Mouse (Mus musculus) right cerebral cortex, postnatal 36 days (tissue): ENCODE measurements around the gene Sbp.
A peak's percentile ranks its signal among the peaks of the same experiment; 100 is the strongest.

Source experiments
- DNase-seq, 2 experiments: peaks; one replicate each; pipeline ENCODE4 v3.0.0; 2022; ENCODE audit warnings: low spot score in 2 of 2, mixed read lengths in 1 of 2

Sbp gene

DNA sequence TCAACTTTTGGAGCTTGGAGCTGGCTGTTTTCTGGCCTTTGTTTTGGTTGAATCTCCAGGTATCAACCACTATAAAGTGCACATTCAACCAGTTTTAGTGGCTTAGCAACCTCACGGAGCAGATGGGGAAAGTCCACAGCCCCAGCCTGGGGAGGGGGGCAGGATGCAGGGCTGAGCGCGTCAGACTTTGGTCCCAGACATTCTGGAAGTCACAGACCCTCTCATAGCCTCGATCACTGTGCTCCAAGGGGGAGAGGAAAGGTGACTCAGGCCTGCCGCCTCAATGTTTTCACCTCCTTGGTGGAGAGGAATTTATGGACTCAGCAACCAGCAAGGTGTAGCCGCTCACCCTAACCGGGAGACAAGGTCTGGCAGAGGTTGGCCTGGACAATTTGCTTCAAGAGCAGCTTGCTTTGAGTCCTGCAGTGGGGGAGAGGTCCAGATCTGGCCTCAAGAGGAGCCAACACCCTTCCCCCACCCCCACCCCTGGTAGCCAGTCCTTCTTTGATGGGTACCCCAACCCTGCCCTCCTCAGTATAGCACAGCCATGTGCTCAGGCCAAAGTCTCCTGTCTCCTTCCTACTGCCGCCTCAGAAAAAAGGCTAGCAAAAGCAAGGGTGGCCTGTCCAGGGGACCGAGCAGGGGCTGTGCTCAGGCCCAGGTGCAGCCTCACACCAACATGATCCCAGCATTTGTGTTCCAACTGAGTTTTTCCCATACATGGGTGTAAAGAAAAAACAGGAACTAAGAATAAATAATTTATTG, 51.5 kb downstream of the Sbp start:
- no peak for DNase-seq

DNA sequence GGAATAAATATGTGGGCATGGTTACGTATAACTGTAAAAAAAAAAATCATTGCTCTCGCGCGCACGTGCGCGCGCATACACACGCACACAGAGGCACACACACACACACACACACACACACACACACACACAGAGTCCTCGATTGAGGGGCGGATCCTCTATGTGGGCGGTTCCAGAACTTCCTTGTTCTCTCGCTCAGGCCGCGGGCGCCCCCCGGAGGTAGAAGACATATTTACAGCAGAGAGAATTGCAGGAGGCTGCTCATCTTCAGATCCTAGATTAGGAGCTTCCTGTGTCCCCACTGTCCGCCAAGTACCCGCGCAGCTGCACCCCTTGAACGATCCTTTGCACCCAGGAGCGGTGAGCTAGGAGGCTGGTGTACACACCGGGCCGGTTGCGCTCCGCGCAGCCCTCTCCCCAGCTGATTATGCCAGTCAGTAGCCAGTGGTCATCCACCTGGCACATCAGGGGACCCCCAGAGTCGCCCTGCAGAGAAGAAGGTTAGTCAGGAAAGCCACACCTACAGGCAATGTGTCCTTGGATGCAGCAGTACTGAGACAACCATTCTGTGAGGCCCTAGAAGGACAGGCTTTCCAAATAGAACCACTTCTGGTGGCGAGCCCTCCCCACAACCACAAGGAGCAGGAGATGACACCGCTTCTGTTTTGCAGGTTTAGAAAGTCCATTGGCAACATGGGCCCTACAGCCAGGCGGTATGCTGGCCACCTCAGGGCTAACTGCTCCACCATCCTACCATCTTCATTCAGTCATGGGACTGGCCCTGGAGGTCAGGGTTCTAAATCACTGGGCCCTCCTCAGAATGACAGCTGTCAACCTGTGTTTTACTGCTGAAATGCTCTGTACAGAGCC, 52.3 kb downstream of the Sbp start:
- DNase-seq = peak; percentile 91 to 92

DNA sequence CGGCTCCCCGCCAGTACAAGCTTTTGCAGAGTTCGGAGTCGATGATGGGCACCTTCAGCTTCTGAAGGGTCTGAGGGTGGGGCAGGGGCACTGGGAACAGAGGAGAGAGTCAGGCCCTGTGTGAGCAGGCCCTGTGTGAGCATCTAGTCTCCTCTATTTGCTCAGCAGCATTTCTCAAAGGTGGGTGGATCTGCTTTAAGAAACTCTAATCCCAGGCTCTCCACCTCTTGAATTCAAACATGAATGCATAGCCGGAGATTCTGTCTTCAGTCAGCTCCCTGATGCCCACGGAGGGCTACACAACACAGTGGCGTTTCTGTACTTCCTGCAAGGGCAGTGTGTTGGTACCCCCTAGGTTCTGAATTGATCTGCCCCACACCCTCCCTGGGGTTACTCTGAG, 53.2 kb downstream of the Sbp start:
- no peak for DNase-seq
